Mouse (Mus musculus) heart, embryonic 11.5 days (tissue): ENCODE results near the gene Galnt7. TPM values are rescaled to one million over a fixed set of nuclear protein-coding genes. Genes with fewer than 3 reads are reported as not detected.
"Not testable (repeated sequence)": the region's sequence is repeated elsewhere in the genome, so short reads cannot be mapped to it uniquely, and the experiment has no call there.

ENCODE experiments used
- ATAC-seq: fragments of 200-750 bp; cut with Nextera tagmentation; replicated peaks from 2 replicates; pipeline ENCODE4 v1.8.0; 2017; ENCODE audit warnings: moderate library complexity; ENCODE audit not compliant: insufficient number of reproducible peaks, low FRiP score, low TSS enrichment
- H3K27ac ChIP-seq: fragments of 300-500 bp; sonication (generic); 2 replicates; pipeline ENCODE4 v1.5.1; 2014; ENCODE audit warnings: mild to moderate bottlenecking, low read depth, low read length
- H3K27me3 ChIP-seq: fragments of 300-500 bp; sonication (generic); 2 replicates; pipeline ENCODE4 v1.6.1; 2014; ENCODE audit warnings: mild to moderate bottlenecking, low read length, mixed read lengths; ENCODE audit not compliant: control insufficient read depth, insufficient read depth
- H3K36me3 ChIP-seq: fragments of 300-500 bp; sonication (generic); 2 replicates; pipeline ENCODE4 v1.6.1; 2014; ENCODE audit warnings: mild to moderate bottlenecking, low read length, moderate library complexity, mixed read lengths; ENCODE audit not compliant: control insufficient read depth, insufficient read depth
- H3K4me1 ChIP-seq: fragments of 300-500 bp; sonication (generic); 2 replicates; pipeline ENCODE4 v1.6.1; 2014; ENCODE audit warnings: low read length; ENCODE audit not compliant: control insufficient read depth, insufficient read depth
- H3K4me2 ChIP-seq: fragments of 300-500 bp; sonication (generic); 2 replicates; pipeline ENCODE4 v1.6.1; 2014; ENCODE audit warnings: mild to moderate bottlenecking, moderate library complexity
- H3K4me3 ChIP-seq: fragments of 300-500 bp; sonication (generic); 2 replicates; pipeline ENCODE4 v1.5.1; 2014; ENCODE audit warnings: low read depth, low read length
- H3K9ac ChIP-seq: fragments of 300-500 bp; sonication (generic); 2 replicates; pipeline ENCODE4 v1.6.1; 2014; ENCODE audit warnings: mild to moderate bottlenecking, low read depth, low read length, moderate library complexity
- H3K9me3 ChIP-seq: fragments of 300-500 bp; sonication (generic); replicated peaks from 2 replicates; pipeline ENCODE4 v1.6.1; 2016; ENCODE audit warnings: low read length; ENCODE audit not compliant: control insufficient read depth
- WGBS: fragments of 180-500 bp; shearing (Covaris S2); extraction: QIAGEN DNeasy Blood & Tissue Kit; methylation state at CpG from one replicate; pipeline ENCODE4 v1.1.7; 2014; ENCODE audit not compliant: insufficient replicate concordance; 5-methylcytosine and 5-hydroxymethylcytosine counted together
- polyA plus RNA-seq: library from polyadenylated mRNA; unstranded; fragments of >200 nt; fragmentation: Nextera tagmentation; extraction: Ambion mirVana; gene quantifications from 2 replicates; pipeline ENCODE4 v1.2.1, GENCODE M21; 2014

The Galnt7 gene
- polyA plus RNA-seq, 1 experiment from 2014 or later, result 8.2 TPM

DNA sequence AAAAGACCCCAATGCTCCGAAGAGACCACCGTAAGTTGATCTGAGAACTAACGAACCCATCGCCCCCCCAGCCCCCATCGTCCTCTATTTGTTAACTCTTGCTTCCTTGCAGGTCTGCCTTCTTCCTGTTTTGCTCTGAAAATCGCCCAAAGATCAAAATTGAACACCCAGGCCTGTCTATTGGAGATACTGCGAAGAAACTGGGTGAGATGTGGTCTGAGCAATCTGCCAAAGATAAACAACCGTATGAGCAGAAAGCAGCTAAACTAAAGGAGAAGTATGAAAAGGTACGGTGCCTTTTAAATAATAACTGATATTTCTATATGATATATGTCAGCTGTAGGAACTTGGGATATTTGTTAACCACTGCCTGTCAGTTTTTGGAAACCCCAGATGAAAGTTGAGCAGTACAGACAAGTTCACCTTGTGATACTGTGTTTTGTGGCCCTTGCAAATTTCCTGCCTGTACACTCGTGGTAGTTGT, 139.6 kb downstream of the Galnt7 start:
- 18% methylated on average over 9 of the region's 10 CpGs for WGBS
- Histone ChIP-seq H3K9ac (peak overlapping the region; percentile 100), H3K4me2 (peak overlapping the region; percentile 73), H3K4me3 (peak overlapping the region; percentile 96), H3K27ac (peak overlapping the region; percentile 100; the same call in 1 of the 2 replicates)
- H3K36me3 ChIP-seq, H3K27me3 ChIP-seq, H3K9me3 ChIP-seq, ATAC-seq, H3K4me1 ChIP-seq: not testable (repeated sequence)

- peak; percentile 60 for ATAC-seq
- Histone ChIP-seq H3K36me3 (peaks cover 5% of the 10 kb centered on the region; the same call in 1 of the 2 replicates), H3K4me2 (peak overlapping the region; percentile 73), H3K9me3 (no peaks in the 10 kb centered on the region), H3K4me3 (peak overlapping the region; percentile 96), H3K27ac (peak overlapping the region; percentile 100), H3K4me1 (0 out of 2 replicates have a peak, but pooled peaks cover 5% of the 10 kb centered on the region), H3K9ac (peak overlapping the region; percentile 100), H3K27me3 (no peaks in the 10 kb centered on the region)
- WGBS, result under 1% methylated on average over 68 of the region's 96 CpGs
Observed at GRCm38 (mm10) chr8:57512141-57513056, 140.4 kb downstream of the Galnt7 start.

- no peaks in the 10 kb centered on the region for H3K9me3 ChIP-seq
- peaks cover 5% of the 10 kb centered on the region; the same call in 1 of the 2 replicates for H3K36me3 ChIP-seq
- H3K9ac ChIP-seq, result peak within 1 kb of the TSS; percentile 100
- H3K4me2 ChIP-seq, result peak within 1 kb of the TSS; percentile 84
- peak; percentile 100 for ATAC-seq
- no peaks in the 10 kb centered on the region for H3K27me3 ChIP-seq
- peak within 1 kb of the TSS; percentile 100 for H3K27ac ChIP-seq
- 0 out of 2 replicates have a peak, but pooled peaks cover 5% of the 10 kb centered on the region for H3K4me1 ChIP-seq
- H3K4me3 ChIP-seq, result peak within 1 kb of the TSS; percentile 96
- WGBS, result under 1% methylated on average over 63 of the region's 63 CpGs
Observed at GRCm38 (mm10) chr8:57511316-57512118, 141.3 kb downstream of the Galnt7 start, which contains the start of gene Hmgb2. Gene Hmgb2 (plus strand): TSS chr8:57511907.

DNA sequence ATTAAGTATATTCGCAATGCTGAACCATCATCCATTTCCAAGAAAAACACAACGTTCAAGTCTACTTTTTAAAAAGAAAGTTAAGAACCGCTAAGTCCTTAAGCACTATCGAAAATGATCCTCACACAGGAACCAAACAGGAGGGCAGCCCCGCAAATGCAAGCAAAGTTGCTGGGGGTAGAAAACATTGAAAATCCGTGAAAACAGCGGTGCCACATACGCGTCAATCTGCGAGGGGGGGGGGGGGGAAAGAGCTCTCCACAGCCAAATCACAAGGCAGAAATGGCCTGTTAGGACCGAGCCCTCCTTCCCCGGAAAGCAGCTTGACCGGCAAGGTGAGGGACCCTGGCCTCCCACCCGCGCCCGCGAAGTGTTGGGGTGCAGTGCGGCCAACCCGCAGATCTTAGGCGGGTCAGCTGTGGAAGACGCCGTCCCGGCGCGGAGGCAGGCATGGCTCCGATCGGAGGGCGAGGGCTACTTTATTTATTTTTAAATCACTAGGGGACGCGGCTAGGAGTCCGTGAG, 142.0 kb downstream of the Galnt7 start:
- peak overlapping the region; percentile 95 for H3K27ac ChIP-seq
- H3K36me3 ChIP-seq, result peaks cover 5% of the 10 kb centered on the region; the same call in 1 of the 2 replicates
- H3K4me1 ChIP-seq, result 0 out of 2 replicates have a peak, but pooled peaks cover 5% of the 10 kb centered on the region
- H3K4me2 ChIP-seq, result peak overlapping the region; percentile 84
- WGBS, result 1% methylated on average over 31 of the region's 31 CpGs
- no peaks in the 10 kb centered on the region for H3K9me3 ChIP-seq
- peak; percentile 12 for ATAC-seq
- H3K4me3 ChIP-seq, result peak overlapping the region; percentile 96
- no peaks in the 10 kb centered on the region for H3K27me3 ChIP-seq
- peak overlapping the region; percentile 100 for H3K9ac ChIP-seq

DNA sequence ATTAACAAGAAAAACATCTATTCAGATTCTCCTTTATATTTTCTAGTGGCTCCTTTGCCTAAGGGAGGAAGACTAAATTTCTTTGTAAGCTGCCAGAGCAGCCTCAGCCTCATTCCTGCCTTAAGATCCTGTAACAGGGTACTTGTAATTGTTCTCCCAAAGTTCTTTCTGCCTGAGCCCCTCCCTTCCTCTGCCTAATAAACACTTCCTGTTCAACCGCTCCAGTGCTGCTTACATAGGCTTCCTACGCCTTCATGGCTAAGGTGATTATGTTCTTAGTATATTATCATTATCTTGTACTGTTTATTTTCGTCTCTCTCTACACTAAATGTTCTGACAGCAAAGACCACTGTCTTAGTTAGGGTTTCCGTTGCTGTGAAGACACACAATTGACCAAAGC, 144.2 kb downstream of the Galnt7 start:
- Histone ChIP-seq H3K4me3 (no peak overlapping the region), H3K4me1 (0 out of 2 replicates have a peak, but pooled peaks cover 7% of the 10 kb centered on the region), H3K9me3 (no peaks in the 10 kb centered on the region), H3K36me3 (0 out of 2 replicates have a peak, but pooled peaks cover 2% of the 10 kb centered on the region), H3K9ac (no peak overlapping the region), H3K4me2 (no peak overlapping the region), H3K27me3 (no peaks in the 10 kb centered on the region), H3K27ac (no peak overlapping the region)
- ATAC-seq, result no peak
- 74% methylated on average over 4 of the region's 4 CpGs for WGBS

GRCm38 (mm10) chr8:57507556-57508063, 145.2 kb downstream of the Galnt7 start:
- no peak for ATAC-seq

GRCm38 (mm10) chr8:57505500-57505899, 147.3 kb downstream of the Galnt7 start:
- not testable (repeated sequence) for H3K9ac ChIP-seq, H3K4me2 ChIP-seq, H3K4me1 ChIP-seq, H3K9me3 ChIP-seq, ATAC-seq, H3K36me3 ChIP-seq, H3K27me3 ChIP-seq, H3K4me3 ChIP-seq, H3K27ac ChIP-seq
- 73% methylated on average over 1 of the region's 1 CpGs for WGBS

More at GRCm38 (mm10) chr8:57507556-57508063, 145.2 kb downstream of the Galnt7 start:
- no peaks in the 10 kb centered on the region for H3K9me3 ChIP-seq
- no peaks in the 10 kb centered on the region for H3K36me3 ChIP-seq
- no peak overlapping the region for H3K4me2 ChIP-seq
- no peak overlapping the region for H3K9ac ChIP-seq
- H3K27me3 ChIP-seq, result no peaks in the 10 kb centered on the region
- 0 out of 2 replicates have a peak, but pooled peaks cover 7% of the 10 kb centered on the region for H3K4me1 ChIP-seq
- H3K27ac ChIP-seq, result no peak overlapping the region
- no peak overlapping the region for H3K4me3 ChIP-seq
- 84% methylated on average over 4 of the region's 4 CpGs for WGBS

- Histone ChIP-seq H3K9ac (no peak overlapping the region), H3K4me1 (0 out of 2 replicates have a peak, but pooled peaks cover 3% of the 10 kb centered on the region), H3K27ac (no peak overlapping the region), H3K4me2 (no peak overlapping the region), H3K4me3 (no peak overlapping the region), H3K9me3 (no peaks in the 10 kb centered on the region), H3K36me3 (no peaks in the 10 kb centered on the region), H3K27me3 (no peaks in the 10 kb centered on the region)
- 55% methylated on average over 5 of the region's 5 CpGs for WGBS
- no peak for ATAC-seq
Observed at GRCm38 (mm10) chr8:57503641-57504040, 149.2 kb downstream of the Galnt7 start.
